Mouse (Mus musculus): ENCODE measurements at regions not wholly inside any gene's neighbourhood (a gene's known extent, or its start where the extent isn't known, plus 50 kb on each side); places are given as distances from the start of the nearest gene placed in this dataset.

GRCm38 (mm10) chr5:136626891-136627290 lies 59.6 kb upstream of the Cux1 start:
- Histone ChIP-seq H3K27me3 (ENCODE audit: control insufficient read depth, insufficient read depth, low read depth, low read length) (no peaks in the 10 kb centered on the region), H3K36me3 (ENCODE audit: control insufficient read depth, insufficient read depth, low read length) (no peaks in the 10 kb centered on the region), H3K9me3 (ENCODE audit: control insufficient read depth, low read length) (no peaks in the 10 kb centered on the region), H3K27ac (ENCODE audit: low read length) (no peak overlapping the region), H3K4me2 (ENCODE audit: low read depth, low read length) (no peak overlapping the region), H3K9ac (ENCODE audit: low read length) (no peak overlapping the region), H3K4me1 (replicated peaks; ENCODE audit: control insufficient read depth, insufficient read depth, low read length) (peaks cover 5% of the 10 kb centered on the region), H3K4me3 (ENCODE audit: low read length) (no peak overlapping the region)
- 52% methylated on average over 2 of the region's 2 CpGs for WGBS
- no peak for ATAC-seq (ENCODE audit: low read depth)

- Histone ChIP-seq H3K4me2 (ENCODE audit: low read depth, low read length) (no peak overlapping the region), H3K27me3 (ENCODE audit: control insufficient read depth, insufficient read depth, low read depth, low read length) (no peaks in the 10 kb centered on the region), H3K4me3 (ENCODE audit: low read length) (no peak overlapping the region), H3K36me3 (ENCODE audit: control insufficient read depth, insufficient read depth, low read length) (no peaks in the 10 kb centered on the region), H3K27ac (ENCODE audit: low read length) (no peak overlapping the region), H3K9me3 (ENCODE audit: control insufficient read depth, low read length) (no peaks in the 10 kb centered on the region), H3K4me1 (replicated peaks; ENCODE audit: control insufficient read depth, insufficient read depth, low read length) (peaks cover 2% of the 10 kb centered on the region), H3K9ac (ENCODE audit: low read length) (no peak overlapping the region)
- ATAC-seq (ENCODE audit: low read depth), result no peak
- 60% methylated on average over 11 of the region's 11 CpGs for WGBS
Measured at GRCm38 (mm10) chr5:136627671-136628292, 60.5 kb upstream of the Cux1 start.

GRCm38 (mm10) chr5:136628502-136628901 lies 61.2 kb upstream of the Cux1 start:
- WGBS, result 93% methylated on average over 5 of the region's 5 CpGs
- Histone ChIP-seq H3K36me3 (ENCODE audit: control insufficient read depth, insufficient read depth, low read length) (no peaks in the 10 kb centered on the region), H3K9ac (ENCODE audit: low read length) (no peak overlapping the region), H3K4me1 (replicated peaks; ENCODE audit: control insufficient read depth, insufficient read depth, low read length) (no peaks in the 10 kb centered on the region), H3K9me3 (ENCODE audit: control insufficient read depth, low read length) (no peaks in the 10 kb centered on the region), H3K27me3 (ENCODE audit: control insufficient read depth, insufficient read depth, low read depth, low read length) (no peaks in the 10 kb centered on the region), H3K27ac (ENCODE audit: low read length) (no peak overlapping the region), H3K4me3 (ENCODE audit: low read length) (no peak overlapping the region), H3K4me2 (ENCODE audit: low read depth, low read length) (no peak overlapping the region)
- no peak for ATAC-seq (ENCODE audit: low read depth)

GRCm38 (mm10) chr5:136632286-136632685 lies 60.7 kb upstream of the Myl10 start:
- Histone ChIP-seq H3K27ac (ENCODE audit: low read length) (no peak overlapping the region), H3K4me3 (ENCODE audit: low read length) (no peak overlapping the region), H3K9ac (ENCODE audit: low read length) (no peak overlapping the region), H3K36me3 (ENCODE audit: control insufficient read depth, insufficient read depth, low read length) (no peaks in the 10 kb centered on the region), H3K27me3 (ENCODE audit: control insufficient read depth, insufficient read depth, low read depth, low read length) (no peaks in the 10 kb centered on the region), H3K4me2 (ENCODE audit: low read depth, low read length) (no peak overlapping the region), H3K9me3 (ENCODE audit: control insufficient read depth, low read length) (no peaks in the 10 kb centered on the region), H3K4me1 (replicated peaks; ENCODE audit: control insufficient read depth, insufficient read depth, low read length) (no peaks in the 10 kb centered on the region)
- no peak for ATAC-seq (ENCODE audit: low read depth)
- WGBS, result 82% methylated on average over 5 of the region's 5 CpGs

- Histone ChIP-seq H3K4me1 (replicated peaks; ENCODE audit: control insufficient read depth, insufficient read depth, low read length) (0 out of 2 replicates have a peak, but pooled peaks cover 3% of the 10 kb centered on the region), H3K36me3 (ENCODE audit: control insufficient read depth, insufficient read depth, low read length) (no peaks in the 10 kb centered on the region), H3K9ac (ENCODE audit: low read length) (no peak overlapping the region), H3K4me2 (ENCODE audit: low read depth, low read length) (no peak overlapping the region), H3K4me3 (ENCODE audit: low read length) (no peak overlapping the region), H3K27ac (ENCODE audit: low read length) (no peak overlapping the region), H3K9me3 (ENCODE audit: control insufficient read depth, low read length) (no peaks in the 10 kb centered on the region), H3K27me3 (ENCODE audit: control insufficient read depth, insufficient read depth, low read depth, low read length) (no peaks in the 10 kb centered on the region)
- WGBS, result 67% methylated on average over 6 of the region's 6 CpGs
- no peak for ATAC-seq (ENCODE audit: low read depth)
Measured at GRCm38 (mm10) chr5:136633901-136634300, 59.0 kb upstream of the Myl10 start.

- Histone ChIP-seq H3K9me3 (ENCODE audit: control insufficient read depth, low read length) (no peaks in the 10 kb centered on the region), H3K4me2 (ENCODE audit: low read depth, low read length) (no peak overlapping the region), H3K27ac (ENCODE audit: low read length) (no peak overlapping the region), H3K9ac (ENCODE audit: low read length) (no peak overlapping the region), H3K4me3 (ENCODE audit: low read length) (no peak overlapping the region), H3K27me3 (ENCODE audit: control insufficient read depth, insufficient read depth, low read depth, low read length) (no peaks in the 10 kb centered on the region), H3K36me3 (ENCODE audit: control insufficient read depth, insufficient read depth, low read length) (no peaks in the 10 kb centered on the region), H3K4me1 (replicated peaks; ENCODE audit: control insufficient read depth, insufficient read depth, low read length) (0 out of 2 replicates have a peak, but pooled peaks cover 3% of the 10 kb centered on the region)
- 89% methylated on average over 2 of the region's 2 CpGs for WGBS
- ATAC-seq (ENCODE audit: low read depth), result no peak
Measured at GRCm38 (mm10) chr5:136635119-136635518, 57.8 kb upstream of the Myl10 start.

GRCm38 (mm10) chr5:136636476-136636875 lies 56.5 kb upstream of the Myl10 start:
- Histone ChIP-seq H3K36me3 (ENCODE audit: control insufficient read depth, insufficient read depth, low read length) (no peaks in the 10 kb centered on the region), H3K9ac (ENCODE audit: low read length) (no peak overlapping the region), H3K4me3 (ENCODE audit: low read length) (no peak overlapping the region), H3K27me3 (ENCODE audit: control insufficient read depth, insufficient read depth, low read depth, low read length) (no peaks in the 10 kb centered on the region), H3K27ac (ENCODE audit: low read length) (no peak overlapping the region), H3K4me2 (ENCODE audit: low read depth, low read length) (no peak overlapping the region), H3K9me3 (ENCODE audit: control insufficient read depth, low read length) (no peaks in the 10 kb centered on the region), H3K4me1 (replicated peaks; ENCODE audit: control insufficient read depth, insufficient read depth, low read length) (0 out of 2 replicates have a peak, but pooled peaks cover 3% of the 10 kb centered on the region)
- ATAC-seq (ENCODE audit: low read depth), result no peak
- 53% methylated on average over 1 of the region's 1 CpGs for WGBS

- 40% methylated on average over 11 of the region's 11 CpGs for WGBS
- no peak overlapping the region for H3K4me3 ChIP-seq (ENCODE audit: low read length)
- H3K27me3 ChIP-seq (ENCODE audit: control insufficient read depth, insufficient read depth, low read depth, low read length), result no peaks in the 10 kb centered on the region
- H3K4me2 ChIP-seq (ENCODE audit: low read depth, low read length), result 0 out of 2 replicates have a peak overlapping the region, but pooled peaks have one; percentile 0
- H3K4me1 ChIP-seq (replicated peaks; ENCODE audit: control insufficient read depth, insufficient read depth, low read length), result 0 out of 2 replicates have a peak, but pooled peaks cover 3% of the 10 kb centered on the region
- H3K36me3 ChIP-seq (ENCODE audit: control insufficient read depth, insufficient read depth, low read length), result no peaks in the 10 kb centered on the region
- peak overlapping the region; percentile 54 for H3K27ac ChIP-seq (ENCODE audit: low read length)
- H3K9ac ChIP-seq (ENCODE audit: low read length), result no peak overlapping the region
- H3K9me3 ChIP-seq (ENCODE audit: control insufficient read depth, low read length), result no peaks in the 10 kb centered on the region
- ATAC-seq (ENCODE audit: low read depth), result peak; percentile 86
Measured at GRCm38 (mm10) chr5:136637872-136638271, 55.1 kb upstream of the Myl10 start.

GRCm38 (mm10) chr5:136640871-136641619 lies 51.9 kb upstream of the Myl10 start:
- WGBS, result 87% methylated on average over 5 of the region's 5 CpGs
- Histone ChIP-seq H3K27me3 (ENCODE audit: control insufficient read depth, insufficient read depth, low read depth, low read length) (no peaks in the 10 kb centered on the region), H3K9me3 (ENCODE audit: control insufficient read depth, low read length) (no peaks in the 10 kb centered on the region), H3K27ac (ENCODE audit: low read length) (no peak overlapping the region), H3K4me2 (ENCODE audit: low read depth, low read length) (no peak overlapping the region), H3K36me3 (ENCODE audit: control insufficient read depth, insufficient read depth, low read length) (no peaks in the 10 kb centered on the region), H3K4me1 (replicated peaks; ENCODE audit: control insufficient read depth, insufficient read depth, low read length) (0 out of 2 replicates have a peak, but pooled peaks cover 3% of the 10 kb centered on the region), H3K4me3 (ENCODE audit: low read length) (no peak overlapping the region), H3K9ac (ENCODE audit: low read length) (no peak overlapping the region)
- no peak for ATAC-seq (ENCODE audit: low read depth)

All from lung, embryonic 16.5 days (tissue).